Mouse (Mus musculus): Measurements from ENCODE around the gene Llgl2. TPM values are rescaled to one million over a fixed set of nuclear protein-coding genes. Genes with fewer than 3 reads are reported as not detected.

Gene Llgl2
- total and polyA plus RNA-seq, 2 experiments from 2014 or later = 0.51 to 0.99 TPM

GRCm38 (mm10) chr11:115826487-115826886, 2.6 kb downstream of the Llgl2 start:
- H3K36me3 ChIP-seq (ENCODE audit: insufficient read depth, low read length) = peaks cover 8% of the 10 kb centered on the region
- WGBS = 38% methylated on average over 5 of the region's 5 CpGs
- no peak overlapping the region for H3K27ac ChIP-seq (ENCODE audit: low read depth, low read length)
- H3K4me1 ChIP-seq (ENCODE audit: insufficient read depth, low read length) = peaks cover 5% of the 10 kb centered on the region; the same call in 1 of the 2 replicates
- no peaks in the 10 kb centered on the region for H3K9me3 ChIP-seq (ENCODE audit: low read length)
- H3K9ac ChIP-seq (replicated peaks; ENCODE audit: low read length, poor library complexity, severe bottlenecking) = no peak overlapping the region
- no peak overlapping the region for H3K4me2 ChIP-seq (ENCODE audit: low read depth, low read length, poor library complexity, severe bottlenecking)
- TF ChIP-seq CTCF (IDR thresholded peaks at IDR 0.05) = no peak
- H3K27me3 ChIP-seq (ENCODE audit: insufficient read depth, low read length) = peaks cover 22% of the 10 kb centered on the region
- ATAC-seq (ENCODE audit: low FRiP score) (no peak), DNase-seq (ENCODE audit: low spot score) (no peak)
- H3K4me3 ChIP-seq (ENCODE audit: low read depth, low read length) = no peak overlapping the region

- no peak overlapping the region for H3K4me3 ChIP-seq (ENCODE audit: low read depth, low read length)
- no peaks in the 10 kb centered on the region for H3K9me3 ChIP-seq (ENCODE audit: low read length)
- no peak overlapping the region for H3K9ac ChIP-seq (replicated peaks; ENCODE audit: low read length, poor library complexity, severe bottlenecking)
- ATAC-seq (ENCODE audit: low FRiP score) (no peak), DNase-seq (ENCODE audit: low spot score) (no peak)
- H3K4me2 ChIP-seq (ENCODE audit: low read depth, low read length, poor library complexity, severe bottlenecking) = no peak overlapping the region
- H3K4me1 ChIP-seq (ENCODE audit: insufficient read depth, low read length) = peaks cover 5% of the 10 kb centered on the region; the same call in 1 of the 2 replicates
- H3K27ac ChIP-seq (ENCODE audit: low read depth, low read length) = no peak overlapping the region
- no peak for TF ChIP-seq CTCF (IDR thresholded peaks at IDR 0.05)
- WGBS = 92% methylated on average over 6 of the region's 6 CpGs
- H3K27me3 ChIP-seq (ENCODE audit: insufficient read depth, low read length) = peaks cover 22% of the 10 kb centered on the region
- H3K36me3 ChIP-seq (ENCODE audit: insufficient read depth, low read length) = peaks cover 2% of the 10 kb centered on the region; the same call in 1 of the 2 replicates
Observed at GRCm38 (mm10) chr11:115827624-115828023, 3.8 kb downstream of the Llgl2 start.

- H3K27ac ChIP-seq (ENCODE audit: low read depth, low read length) = no peak overlapping the region
- TF ChIP-seq CTCF (IDR thresholded peaks at IDR 0.05) = no peak
- H3K27me3 ChIP-seq (ENCODE audit: insufficient read depth, low read length) = peaks cover 19% of the 10 kb centered on the region
- H3K4me2 ChIP-seq (ENCODE audit: low read depth, low read length, poor library complexity, severe bottlenecking) = no peak overlapping the region
- no peaks in the 10 kb centered on the region for H3K9me3 ChIP-seq (ENCODE audit: low read length)
- DNase-seq (ENCODE audit: low spot score) (no peak), ATAC-seq (ENCODE audit: low FRiP score) (no peak)
- no peaks in the 10 kb centered on the region for H3K36me3 ChIP-seq (ENCODE audit: insufficient read depth, low read length)
- no peak overlapping the region for H3K4me3 ChIP-seq (ENCODE audit: low read depth, low read length)
- peaks cover 3% of the 10 kb centered on the region; the same call in 1 of the 2 replicates for H3K4me1 ChIP-seq (ENCODE audit: insufficient read depth, low read length)
- WGBS = 57% methylated on average over 4 of the region's 4 CpGs
- H3K9ac ChIP-seq (replicated peaks; ENCODE audit: low read length, poor library complexity, severe bottlenecking) = no peak overlapping the region
Observed at GRCm38 (mm10) chr11:115829036-115829435, 5.2 kb downstream of the Llgl2 start.

- ATAC-seq (ENCODE audit: low FRiP score) (no peak), DNase-seq (ENCODE audit: low spot score) (no peak)
- Histone ChIP-seq H3K4me3 (ENCODE audit: low read depth, low read length) (no peak overlapping the region), H3K27ac (ENCODE audit: low read depth, low read length) (no peak overlapping the region), H3K9me3 (ENCODE audit: low read length) (no peaks in the 10 kb centered on the region), H3K36me3 (ENCODE audit: insufficient read depth, low read length) (no peaks in the 10 kb centered on the region), H3K9ac (replicated peaks; ENCODE audit: low read length, poor library complexity, severe bottlenecking) (no peak overlapping the region), H3K4me2 (ENCODE audit: low read depth, low read length, poor library complexity, severe bottlenecking) (no peak overlapping the region), H3K4me1 (ENCODE audit: insufficient read depth, low read length) (no peaks in the 10 kb centered on the region), H3K27me3 (ENCODE audit: insufficient read depth, low read length) (peaks cover 10% of the 10 kb centered on the region)
- WGBS = 27% methylated on average over 25 of the region's 25 CpGs
- no peak for TF ChIP-seq CTCF (IDR thresholded peaks at IDR 0.05)
Observed at GRCm38 (mm10) chr11:115830550-115831325, 6.9 kb downstream of the Llgl2 start.

- Histone ChIP-seq H3K27me3 (ENCODE audit: insufficient read depth, low read length) (peaks cover 6% of the 10 kb centered on the region; the same call in 1 of the 2 replicates), H3K36me3 (ENCODE audit: insufficient read depth, low read length) (no peaks in the 10 kb centered on the region), H3K4me2 (ENCODE audit: low read depth, low read length, poor library complexity, severe bottlenecking) (no peak overlapping the region), H3K4me3 (ENCODE audit: low read depth, low read length) (no peak overlapping the region), H3K27ac (ENCODE audit: low read depth, low read length) (no peak overlapping the region), H3K9ac (replicated peaks; ENCODE audit: low read length, poor library complexity, severe bottlenecking) (no peak overlapping the region), H3K9me3 (ENCODE audit: low read length) (no peaks in the 10 kb centered on the region), H3K4me1 (ENCODE audit: insufficient read depth, low read length) (no peaks in the 10 kb centered on the region)
- no peak for DNase-seq (ENCODE audit: low spot score)
- no peak for ATAC-seq (ENCODE audit: low FRiP score)
- TF ChIP-seq CTCF (IDR thresholded peaks at IDR 0.05) = no peak
- 57% methylated on average over 3 of the region's 3 CpGs for WGBS
Observed at GRCm38 (mm10) chr11:115831518-115831917, 7.7 kb downstream of the Llgl2 start.

- ATAC-seq (ENCODE audit: low FRiP score) = no peak
Observed at GRCm38 (mm10) chr11:115832064-115832463, 8.2 kb downstream of the Llgl2 start.

More at GRCm38 (mm10) chr11:115832064-115832463, 8.2 kb downstream of the Llgl2 start:
- WGBS = 71% methylated on average over 6 of the region's 6 CpGs
- Histone ChIP-seq H3K27ac (ENCODE audit: low read depth, low read length) (no peak overlapping the region), H3K4me3 (ENCODE audit: low read depth, low read length) (no peak overlapping the region), H3K36me3 (ENCODE audit: insufficient read depth, low read length) (no peaks in the 10 kb centered on the region), H3K27me3 (ENCODE audit: insufficient read depth, low read length) (peaks cover 6% of the 10 kb centered on the region; the same call in 1 of the 2 replicates), H3K9me3 (ENCODE audit: low read length) (no peaks in the 10 kb centered on the region), H3K4me2 (ENCODE audit: low read depth, low read length, poor library complexity, severe bottlenecking) (no peak overlapping the region), H3K9ac (replicated peaks; ENCODE audit: low read length, poor library complexity, severe bottlenecking) (no peak overlapping the region), H3K4me1 (ENCODE audit: insufficient read depth, low read length) (no peaks in the 10 kb centered on the region)
- no peak for TF ChIP-seq CTCF (IDR thresholded peaks at IDR 0.05)
- no peak for DNase-seq (ENCODE audit: low spot score)
